Mouse (Mus musculus): ENCODE data around the gene Rbks. TPM values are rescaled to one million over a fixed set of nuclear protein-coding genes. Genes with fewer than 3 reads are reported as not detected.

Gene Rbks
- total and polyA plus RNA-seq, 3 experiments = 8.3 to 22.0 (median 15.7) TPM

- Histone ChIP-seq H3K4me3 (ENCODE audit: low read depth, low read length) (no peak overlapping the region), H3K36me3 (replicated peaks) (peaks cover 26% of the 10 kb centered on the region), H3K4me1 (ENCODE audit: insufficient read depth, low read depth, low read length) (peaks cover 21% of the 10 kb centered on the region), H3K27me3 (ENCODE audit: insufficient read depth, low read length) (no peaks in the 10 kb centered on the region), H3K9me3 (replicated peaks) (no peaks in the 10 kb centered on the region)
- no peak for TF ChIP-seq GATA2 (IDR thresholded peaks at IDR 0.05; ENCODE audit: borderline replicate concordance, low read depth, low read length)
- TF ChIP-seq TAL1 (conservative IDR thresholded peaks at IDR 0.05; ENCODE audit: low read depth, low read length) = no peak
- TF ChIP-seq CTCF (IDR thresholded peaks at IDR 0.05; ENCODE audit: low read depth, low read length) = no peak
- TF ChIP-seq POLR2AphosphoS5 (IDR thresholded peaks at IDR 0.05; ENCODE audit: insufficient replicate concordance, low read depth, low read length) = no peak
- TF ChIP-seq GATA1 (IDR thresholded peaks at IDR 0.05; ENCODE audit: borderline replicate concordance, low read length) = no peak
- ATAC-seq (ENCODE audit: extremely low read depth, insufficient number of reproducible peaks, low FRiP score, poor library complexity, severe bottlenecking) = no peak
- DNase-seq (ENCODE audit: low spot score) = no peak
These were observed 27.1 kb upstream of the Rbks start for GRCm38 (mm10) chr5:31724519-31724918.

DNA sequence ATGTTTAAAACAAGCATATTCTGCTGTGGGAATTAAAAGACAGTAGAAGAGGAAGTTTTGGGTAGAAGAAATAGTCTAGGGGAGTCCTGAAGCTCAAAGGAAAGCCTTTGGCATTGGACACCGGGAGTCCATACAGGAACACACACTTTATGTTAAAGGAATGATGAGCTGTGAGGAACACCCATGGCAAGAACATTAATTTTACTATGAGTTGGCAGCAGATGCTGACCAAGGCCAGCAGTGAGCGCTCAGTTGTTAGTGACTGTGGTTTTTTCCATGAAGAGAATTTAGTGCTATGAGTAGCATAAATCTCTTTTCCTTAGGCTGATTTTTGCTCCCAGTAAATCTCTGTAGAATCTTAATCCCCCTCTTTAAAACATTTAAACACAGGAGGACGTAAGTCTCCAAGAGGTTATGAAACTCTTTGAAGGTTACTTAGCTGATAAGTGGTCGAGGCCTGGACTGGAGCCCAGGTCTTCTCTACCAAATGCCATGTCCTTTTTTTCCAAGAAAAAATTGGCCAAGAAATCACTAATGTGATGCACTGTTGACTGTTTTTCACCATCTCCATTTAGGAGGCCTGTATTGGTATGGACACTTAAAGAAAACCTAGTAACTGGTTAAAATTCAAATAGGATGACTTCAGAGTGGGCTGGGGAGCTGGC, 18.2 kb upstream of the Rbks start:
- Histone ChIP-seq H3K9me3 (replicated peaks) (no peaks in the 10 kb centered on the region), H3K4me1 (ENCODE audit: insufficient read depth, low read depth, low read length) (no peaks in the 10 kb centered on the region), H3K36me3 (replicated peaks) (peaks cover 31% of the 10 kb centered on the region), H3K27me3 (ENCODE audit: insufficient read depth, low read length) (no peaks in the 10 kb centered on the region), H3K4me3 (ENCODE audit: low read depth, low read length) (no peak overlapping the region)
- no peak for TF ChIP-seq CTCF (IDR thresholded peaks at IDR 0.05; ENCODE audit: low read depth, low read length)
- no peak for TF ChIP-seq TAL1 (conservative IDR thresholded peaks at IDR 0.05; ENCODE audit: low read depth, low read length)
- TF ChIP-seq POLR2AphosphoS5 (IDR thresholded peaks at IDR 0.05; ENCODE audit: insufficient replicate concordance, low read depth, low read length) = no peak
- no peak for TF ChIP-seq GATA2 (IDR thresholded peaks at IDR 0.05; ENCODE audit: borderline replicate concordance, low read depth, low read length)
- TF ChIP-seq GATA1 (IDR thresholded peaks at IDR 0.05; ENCODE audit: borderline replicate concordance, low read length) = no peak
- DNase-seq (ENCODE audit: low spot score) = no peak
- ATAC-seq (ENCODE audit: extremely low read depth, insufficient number of reproducible peaks, low FRiP score, poor library complexity, severe bottlenecking) = no peak

GRCm38 (mm10) chr5:31713841-31714264, 16.4 kb upstream of the Rbks start:
- no peak for DNase-seq (ENCODE audit: low spot score)
- no peaks in the 10 kb centered on the region for H3K9me3 ChIP-seq (replicated peaks)
- no peaks in the 10 kb centered on the region for H3K27me3 ChIP-seq (ENCODE audit: insufficient read depth, low read length)
- TF ChIP-seq CTCF (IDR thresholded peaks at IDR 0.05; ENCODE audit: low read depth, low read length) (no peak), POLR2AphosphoS5 (IDR thresholded peaks at IDR 0.05; ENCODE audit: insufficient replicate concordance, low read depth, low read length) (no peak), GATA2 (IDR thresholded peaks at IDR 0.05; ENCODE audit: borderline replicate concordance, low read depth, low read length) (no peak), GATA1 (IDR thresholded peaks at IDR 0.05; ENCODE audit: borderline replicate concordance, low read length) (no peak), TAL1 (conservative IDR thresholded peaks at IDR 0.05; ENCODE audit: low read depth, low read length) (no peak)
- H3K4me3 ChIP-seq (ENCODE audit: low read depth, low read length) = no peak overlapping the region
- ATAC-seq (ENCODE audit: extremely low read depth, insufficient number of reproducible peaks, low FRiP score, poor library complexity, severe bottlenecking) = no peak
- H3K36me3 ChIP-seq (replicated peaks) = peaks cover 43% of the 10 kb centered on the region
- peaks cover 2% of the 10 kb centered on the region; the same call in 1 of the 2 replicates for H3K4me1 ChIP-seq (ENCODE audit: insufficient read depth, low read depth, low read length)

DNA sequence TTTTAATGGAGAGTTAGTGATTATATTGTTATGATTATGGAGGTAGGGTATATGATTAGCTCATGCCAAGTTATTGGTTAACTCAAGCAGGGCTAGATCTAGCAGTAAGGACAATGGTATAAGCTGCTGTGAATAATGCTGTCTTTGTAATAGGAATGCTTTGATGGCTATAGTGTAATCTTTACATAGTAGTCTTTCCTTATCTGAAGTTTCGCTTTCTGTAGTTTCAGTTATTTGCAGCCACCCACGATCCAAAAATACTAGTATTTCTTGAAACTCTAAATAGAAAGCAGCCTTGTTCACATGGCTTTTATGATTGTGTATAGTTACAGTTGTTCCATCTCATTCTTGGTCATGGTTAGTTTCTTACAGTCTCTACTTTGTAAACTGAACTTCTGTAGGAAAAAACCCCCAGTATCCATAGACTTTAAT, 15.9 kb upstream of the Rbks start:
- H3K4me1 ChIP-seq (ENCODE audit: insufficient read depth, low read depth, low read length) = peaks cover 2% of the 10 kb centered on the region; the same call in 1 of the 2 replicates
- ATAC-seq (ENCODE audit: extremely low read depth, insufficient number of reproducible peaks, low FRiP score, poor library complexity, severe bottlenecking) (no peak), DNase-seq (ENCODE audit: low spot score) (no peak)
- peaks cover 42% of the 10 kb centered on the region for H3K36me3 ChIP-seq (replicated peaks)
- H3K27me3 ChIP-seq (ENCODE audit: insufficient read depth, low read length) = no peaks in the 10 kb centered on the region
- H3K9me3 ChIP-seq (replicated peaks) = no peaks in the 10 kb centered on the region
- H3K4me3 ChIP-seq (ENCODE audit: low read depth, low read length) = no peak overlapping the region
- no peak for TF ChIP-seq GATA2 (IDR thresholded peaks at IDR 0.05; ENCODE audit: borderline replicate concordance, low read depth, low read length)
- TF ChIP-seq GATA1 (IDR thresholded peaks at IDR 0.05; ENCODE audit: borderline replicate concordance, low read length) = no peak
- TF ChIP-seq POLR2AphosphoS5 (IDR thresholded peaks at IDR 0.05; ENCODE audit: insufficient replicate concordance, low read depth, low read length) = no peak
- TF ChIP-seq CTCF (IDR thresholded peaks at IDR 0.05; ENCODE audit: low read depth, low read length) = no peak
- no peak for TF ChIP-seq TAL1 (conservative IDR thresholded peaks at IDR 0.05; ENCODE audit: low read depth, low read length)

DNA sequence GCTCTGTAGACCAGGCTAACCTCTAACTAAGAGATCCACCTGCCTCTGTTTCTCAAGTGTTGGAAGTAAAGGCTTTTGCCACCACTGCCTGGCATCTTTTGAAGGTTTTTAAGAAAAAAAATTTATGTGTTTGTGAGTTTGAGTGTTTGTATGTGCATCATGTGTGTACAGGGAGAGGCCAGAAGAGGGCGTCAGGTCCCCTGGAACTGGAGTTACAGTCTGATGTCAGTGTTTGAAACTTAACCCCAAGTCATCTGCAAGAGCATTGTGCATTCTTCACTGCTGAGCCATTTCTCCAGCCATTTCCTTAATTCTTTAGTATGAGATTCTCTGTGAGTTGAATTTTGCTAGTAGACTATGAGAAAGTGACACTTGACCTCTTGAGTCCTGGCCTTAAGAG, 12.0 kb upstream of the Rbks start:
- peaks cover 2% of the 10 kb centered on the region; the same call in 1 of the 2 replicates for H3K4me1 ChIP-seq (ENCODE audit: insufficient read depth, low read depth, low read length)
- DNase-seq (ENCODE audit: low spot score) = no peak

GRCm38 (mm10) chr5:31706826-31707225, 9.4 kb upstream of the Rbks start:
- Histone ChIP-seq H3K9me3 (replicated peaks) (no peaks in the 10 kb centered on the region), H3K36me3 (replicated peaks) (peaks cover 72% of the 10 kb centered on the region), H3K4me3 (ENCODE audit: low read depth, low read length) (no peak overlapping the region), H3K4me1 (ENCODE audit: insufficient read depth, low read depth, low read length) (peaks cover 2% of the 10 kb centered on the region; the same call in 1 of the 2 replicates), H3K27me3 (ENCODE audit: insufficient read depth, low read length) (no peaks in the 10 kb centered on the region)
- DNase-seq (ENCODE audit: low spot score) = no peak
- TF ChIP-seq CTCF (IDR thresholded peaks at IDR 0.05; ENCODE audit: low read depth, low read length) (no peak), GATA2 (IDR thresholded peaks at IDR 0.05; ENCODE audit: borderline replicate concordance, low read depth, low read length) (no peak), POLR2AphosphoS5 (IDR thresholded peaks at IDR 0.05; ENCODE audit: insufficient replicate concordance, low read depth, low read length) (no peak), GATA1 (IDR thresholded peaks at IDR 0.05; ENCODE audit: borderline replicate concordance, low read length) (no peak), TAL1 (conservative IDR thresholded peaks at IDR 0.05; ENCODE audit: low read depth, low read length) (no peak)
- ATAC-seq (ENCODE audit: extremely low read depth, insufficient number of reproducible peaks, low FRiP score, poor library complexity, severe bottlenecking) = no peak

More for the DNA sequence above, 12.0 kb upstream of the Rbks start:
- H3K27me3 ChIP-seq (ENCODE audit: insufficient read depth, low read length) = no peaks in the 10 kb centered on the region
- H3K9me3 ChIP-seq (replicated peaks) = no peaks in the 10 kb centered on the region
- no peak overlapping the region for H3K4me3 ChIP-seq (ENCODE audit: low read depth, low read length)
- ATAC-seq (ENCODE audit: extremely low read depth, insufficient number of reproducible peaks, low FRiP score, poor library complexity, severe bottlenecking) = no peak
- TF ChIP-seq GATA1 (IDR thresholded peaks at IDR 0.05; ENCODE audit: borderline replicate concordance, low read length) = no peak
- TF ChIP-seq CTCF (IDR thresholded peaks at IDR 0.05; ENCODE audit: low read depth, low read length) = no peak
- no peak for TF ChIP-seq POLR2AphosphoS5 (IDR thresholded peaks at IDR 0.05; ENCODE audit: insufficient replicate concordance, low read depth, low read length)
- TF ChIP-seq TAL1 (conservative IDR thresholded peaks at IDR 0.05; ENCODE audit: low read depth, low read length) = no peak
- no peak for TF ChIP-seq GATA2 (IDR thresholded peaks at IDR 0.05; ENCODE audit: borderline replicate concordance, low read depth, low read length)
- H3K36me3 ChIP-seq (replicated peaks) = peaks cover 62% of the 10 kb centered on the region

Measured in G1E (cell line).